Mouse (Mus musculus) CH12.LX (cell line): ENCODE measurements around the gene Fkbp11.

Experiments used
- CTCF ChIP-seq, 2 experiments: IDR thresholded peaks in 1 of 2; conservative IDR thresholded peaks in 1 of 2; 2 replicates each; pipeline ENCODE4 v1.5.1; 2011 to 2012; ENCODE audit warnings: low read depth in 2 of 2, low read length in 2 of 2, improper control_type of control experiment in 1 of 2, inconsistent platforms in 1 of 2, mild to moderate bottlenecking in 1 of 2, moderate library complexity in 1 of 2
- EP300 ChIP-seq: IDR thresholded peaks from 2 replicates; pipeline ENCODE4 v1.6.1; 2011; ENCODE audit warnings: low read length, improper control_type of control experiment
- POLR2AphosphoS2 ChIP-seq: IDR thresholded peaks from 2 replicates; pipeline ENCODE4 v1.6.1; 2011; ENCODE audit warnings: low read depth, low read length, improper control_type of control experiment
- ZNF384 ChIP-seq: IDR thresholded peaks from 2 replicates; pipeline ENCODE4 v1.6.1; 2012; ENCODE audit warnings: low read depth, low read length, improper control_type of control experiment, inconsistent platforms

- TF ChIP-seq CTCF (conservative IDR thresholded peaks at IDR 0.05 in 1 of 2, IDR thresholded peaks at IDR 0.05 in 1 of 2; ENCODE audit: low read depth in 2 of 2, low read length in 2 of 2), result no peak
- no peak for TF ChIP-seq POLR2AphosphoS2
- TF ChIP-seq EP300, result no peak
- TF ChIP-seq ZNF384, result no peak
These were observed 49.8 kb upstream of the Fkbp11 start, which contains the start of gene Wnt10b for GRCm38 (mm10) chr15:98777762-98778161.
